Mouse (Mus musculus): ENCODE results near the gene Smarcc1. TPM values are rescaled to one million over a fixed set of nuclear protein-coding genes. Genes with fewer than 3 reads are reported as not detected.

The Smarcc1 gene
- total and polyA plus RNA-seq, 3 experiments = 35.5 to 488 (median 79.0) TPM

DNA sequence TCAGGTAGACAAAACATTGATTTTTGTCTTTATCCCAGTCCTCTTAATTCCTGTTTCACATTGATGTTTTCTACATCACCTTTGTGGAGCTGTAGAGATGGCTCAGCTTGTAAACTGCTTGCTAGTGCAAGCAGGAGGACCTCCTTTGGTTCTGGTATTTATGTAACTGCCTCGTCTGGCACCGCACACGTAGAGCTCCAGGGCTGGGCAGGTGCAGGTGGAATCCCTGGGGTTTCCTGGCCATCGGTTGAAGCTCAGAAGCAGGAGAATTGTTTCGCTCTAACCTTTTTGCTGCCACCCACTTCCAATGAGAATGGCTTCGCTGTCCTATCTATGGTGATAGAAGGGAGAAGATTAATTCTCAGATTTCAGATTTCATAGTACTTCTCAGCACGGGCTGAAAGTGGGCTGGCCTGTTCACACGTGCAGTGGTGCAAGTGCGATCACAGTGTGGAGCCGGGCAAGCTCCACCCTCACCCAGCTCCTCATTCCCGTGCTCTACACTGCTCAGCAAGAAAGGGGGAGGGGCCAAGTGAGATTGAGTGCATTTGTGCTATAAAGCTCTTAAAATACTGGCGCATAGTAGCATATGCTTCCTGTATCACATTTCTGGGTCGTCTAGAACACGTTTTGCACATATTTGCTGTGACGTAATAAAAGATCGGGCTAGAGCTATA, 113.0 kb downstream of the Smarcc1 start:
- DNase-seq (ENCODE audit: low read depth, low spot score) = no peak

GRCm38 (mm10) chr9:110234962-110235361, 117.5 kb downstream of the Smarcc1 start:
- Histone ChIP-seq H3K36me3 (ENCODE audit: control insufficient read depth in 1 of 2, insufficient read depth in 2 of 2, low read length in 2 of 2) (peaks cover 0 to 30% of the 10 kb centered on the region in 2 experiments; a peak in 2 of 4 replicates), H3K27me3 (ENCODE audit: control insufficient read depth in 1 of 2, insufficient read depth in 2 of 2, low read length in 2 of 2) (no peaks in the 10 kb centered on the region), H3K27ac (ENCODE audit: control insufficient read depth, low read depth, low read length) (no peak overlapping the region), H3K9ac (ENCODE audit: control insufficient read depth, low read depth, low read length, poor library complexity, severe bottlenecking) (no peak overlapping the region), H3K9me3 (replicated peaks; ENCODE audit: insufficient read depth, low read length) (no peaks in the 10 kb centered on the region), H3K4me3 (ENCODE audit: control insufficient read depth in 1 of 2, insufficient read depth in 1 of 2, low read depth in 2 of 2, low read length in 2 of 2) (no peak overlapping the region), H3K4me1 (ENCODE audit: control insufficient read depth in 1 of 2, insufficient read depth in 2 of 2, low read length in 2 of 2) (no peaks in the 10 kb centered on the region), H3K79me2 (ENCODE audit: control insufficient read depth, insufficient read depth, low read length, poor library complexity) (no peaks in the 10 kb centered on the region)
- DNase-seq (ENCODE audit: low read depth, low spot score) = no peak
- no peak for TF ChIP-seq RAD21 (IDR thresholded peaks at IDR 0.05; ENCODE audit: low read depth, low read length)
- no peak for TF ChIP-seq TBP (IDR thresholded peaks at IDR 0.05; ENCODE audit: low read depth, low read length)

More for the DNA sequence above, 113.0 kb downstream of the Smarcc1 start:
- Histone ChIP-seq H3K36me3 (ENCODE audit: control insufficient read depth in 1 of 2, insufficient read depth in 2 of 2, low read length in 2 of 2) (peaks cover 0 to 36% of the 10 kb centered on the region in 2 experiments; a peak in 2 of 4 replicates), H3K4me3 (ENCODE audit: control insufficient read depth in 1 of 2, insufficient read depth in 1 of 2, low read depth in 2 of 2, low read length in 2 of 2) (no peak overlapping the region), H3K9ac (ENCODE audit: control insufficient read depth, low read depth, low read length, poor library complexity, severe bottlenecking) (no peak overlapping the region), H3K9me3 (replicated peaks; ENCODE audit: insufficient read depth, low read length) (no peaks in the 10 kb centered on the region), H3K4me1 (ENCODE audit: control insufficient read depth in 1 of 2, insufficient read depth in 2 of 2, low read length in 2 of 2) (no peaks in the 10 kb centered on the region), H3K27me3 (ENCODE audit: control insufficient read depth in 1 of 2, insufficient read depth in 2 of 2, low read length in 2 of 2) (no peaks in the 10 kb centered on the region), H3K79me2 (ENCODE audit: control insufficient read depth, insufficient read depth, low read length, poor library complexity) (no peaks in the 10 kb centered on the region), H3K27ac (ENCODE audit: control insufficient read depth, low read depth, low read length) (no peak overlapping the region)
- TF ChIP-seq RCOR1 (IDR thresholded peaks at IDR 0.05; ENCODE audit: low read depth, low read length) (no peak), GATA1 (IDR thresholded peaks at IDR 0.05; ENCODE audit: low read depth, low read length) (no peak), POLR2A (IDR thresholded peaks at IDR 0.05; ENCODE audit: control insufficient read depth in 1 of 2, insufficient read depth in 1 of 2, low read depth in 1 of 2, low read length in 2 of 2, poor library complexity in 1 of 2) (no peak), ELF1 (IDR thresholded peaks at IDR 0.05; ENCODE audit: low read depth, low read length) (no peak), CTCF (IDR thresholded peaks at IDR 0.05 in 2 of 3, conservative IDR thresholded peaks at IDR 0.05 in 1 of 3; ENCODE audit: control insufficient read depth in 1 of 3, insufficient read depth in 1 of 3, low read depth in 2 of 3, low read length in 3 of 3, poor library complexity in 1 of 3, severe bottlenecking in 1 of 3) (no peak), UBTF (IDR thresholded peaks at IDR 0.05; ENCODE audit: borderline replicate concordance, insufficient read depth, low read depth, low read length) (no peak), CHD1 (IDR thresholded peaks at IDR 0.05; ENCODE audit: low read depth, low read length) (no peak), SMC3 (IDR thresholded peaks at IDR 0.05; ENCODE audit: low read depth, low read length) (no peak), ZMIZ1 (IDR thresholded peaks at IDR 0.05; ENCODE audit: low read depth, low read length) (no peak), NELFE (IDR thresholded peaks at IDR 0.05; ENCODE audit: low read depth, low read length) (no peak), E2F4 (IDR thresholded peaks at IDR 0.05; ENCODE audit: borderline replicate concordance, low read depth, low read length) (no peak), ZKSCAN1 (IDR thresholded peaks at IDR 0.05; ENCODE audit: low read depth, low read length) (no peak), TAL1 (IDR thresholded peaks at IDR 0.05; ENCODE audit: low read length) (no peak), NRF1 (IDR thresholded peaks at IDR 0.05; ENCODE audit: insufficient read depth, low read depth, low read length, poor library complexity, severe bottlenecking) (no peak)
